Mouse (Mus musculus) CH12.LX (cell line): ENCODE measurements at regions not wholly inside any gene's neighbourhood (a gene's known extent, or its start where the extent isn't known, plus 50 kb on each side); places are given as distances from the start of the nearest gene placed in this dataset.

ENCODE experiments used
- DNase-seq: peaks from one replicate; pipeline ENCODE4 v3.0.0-alpha.2; 2013; ENCODE audit errors: extremely low read depth
- H3K27ac ChIP-seq: 2 replicates; pipeline ENCODE4 v1.5.1; 2012; ENCODE audit warnings: low read depth, mild to moderate bottlenecking, control low read depth, moderate library complexity; ENCODE audit not compliant: insufficient read depth
- H3K27me3 ChIP-seq: replicated peaks from 2 replicates; pipeline ENCODE3; 2012; ENCODE audit warnings: inconsistent platforms
- H3K36me3 ChIP-seq, 2 experiments: replicated peaks in 1 of 2; 2 replicates each; pipeline versions ENCODE3 to v1.6.1; 2012; ENCODE audit warnings: inconsistent platforms in 1 of 2, low read length in 1 of 2, mild to moderate bottlenecking in 1 of 2, mixed read lengths in 1 of 2, moderate library complexity in 1 of 2; ENCODE audit not compliant: control insufficient read depth in 1 of 2, insufficient read depth in 1 of 2
- H3K4me1 ChIP-seq, 2 experiments: 2 replicates each; pipeline ENCODE4 v1.6.1; 2012; ENCODE audit warnings: inconsistent platforms in 1 of 2, moderate library complexity in 1 of 2; ENCODE audit not compliant: insufficient read depth in 2 of 2, control insufficient read depth in 1 of 2
- H3K4me2 ChIP-seq: 2 replicates; pipeline ENCODE4 v1.6.1; 2012; ENCODE audit warnings: low read depth, mild to moderate bottlenecking, control low read depth; ENCODE audit not compliant: poor library complexity, insufficient read depth, severe bottlenecking
- H3K4me3 ChIP-seq, 3 experiments: fragments of 150-350 bp in 1 of 3; sonication (generic) in 1 of 3; replicated peaks in 1 of 3; 2 replicates each; pipeline versions ENCODE3 to v1.5.1; 2011 to 2012; ENCODE audit warnings: low read depth in 2 of 3, low read length in 2 of 3, mild to moderate bottlenecking in 2 of 3, moderate library complexity in 2 of 3, control low read depth in 1 of 3, improper control_type of control experiment in 1 of 3, inconsistent platforms in 1 of 3, mixed read lengths in 1 of 3; ENCODE audit not compliant: poor library complexity in 1 of 3
- H3K79me2 ChIP-seq: replicated peaks from 2 replicates; pipeline ENCODE4 v1.6.1; 2012; ENCODE audit warnings: mild to moderate bottlenecking, moderate library complexity; ENCODE audit not compliant: control insufficient read depth, poor library complexity, insufficient read depth, severe bottlenecking; ENCODE audit errors: extremely low read depth
- H3K9ac ChIP-seq: 2 replicates; pipeline ENCODE4 v1.6.1; 2012; ENCODE audit warnings: low read depth, mild to moderate bottlenecking, control low read depth, moderate library complexity; ENCODE audit not compliant: insufficient read depth
- H3K9me3 ChIP-seq: replicated peaks from 2 replicates; pipeline ENCODE3; 2012; ENCODE audit warnings: low read length, inconsistent platforms, mixed read lengths
- BHLHE40 ChIP-seq: IDR thresholded peaks from 2 replicates; pipeline ENCODE4 v1.6.1; 2011; ENCODE audit warnings: mild to moderate bottlenecking, low read depth, low read length, improper control_type of control experiment
- CHD1 ChIP-seq: IDR thresholded peaks from 2 replicates; pipeline ENCODE4 v1.6.1; 2012; ENCODE audit warnings: low read depth, low read length, improper control_type of control experiment, inconsistent platforms
- CHD2 ChIP-seq: IDR thresholded peaks from 2 replicates; pipeline ENCODE4 v1.6.1; 2011; ENCODE audit warnings: low read length, improper control_type of control experiment
- EP300 ChIP-seq: IDR thresholded peaks from 2 replicates; pipeline ENCODE4 v1.6.1; 2011; ENCODE audit warnings: low read length, improper control_type of control experiment
- ETS1 ChIP-seq: conservative IDR thresholded peaks from 2 replicates; pipeline ENCODE4 v1.6.1; 2012; ENCODE audit warnings: low read depth, mild to moderate bottlenecking, inconsistent platforms, low read length, improper control_type of control experiment, moderate library complexity
- IRF4 ChIP-seq: IDR thresholded peaks from 2 replicates; pipeline ENCODE4 v1.6.1; 2014; ENCODE audit warnings: low read depth, mild to moderate bottlenecking, inconsistent platforms, low read length, improper control_type of control experiment
- JUN ChIP-seq: IDR thresholded peaks from 2 replicates; pipeline ENCODE4 v1.6.1; 2011; ENCODE audit warnings: low read depth, mild to moderate bottlenecking, low read length, improper control_type of control experiment, moderate library complexity; ENCODE audit not compliant: insufficient read depth
- JUND ChIP-seq: conservative IDR thresholded peaks from 2 replicates; pipeline ENCODE4 v1.6.1; 2011; ENCODE audit warnings: low read depth, low read length, improper control_type of control experiment
- MEF2A ChIP-seq: IDR thresholded peaks from 2 replicates; pipeline ENCODE4 v1.6.1; 2014; ENCODE audit warnings: low read depth, mild to moderate bottlenecking, inconsistent platforms, low read length, improper control_type of control experiment, borderline replicate concordance
- POLR2A ChIP-seq: IDR thresholded peaks from 2 replicates; pipeline ENCODE4 v1.6.1; 2011; ENCODE audit warnings: low read depth, mild to moderate bottlenecking, improper control_type of control experiment, low read length
- TBP ChIP-seq: conservative IDR thresholded peaks from 2 replicates; pipeline ENCODE4 v1.6.1; 2011; ENCODE audit warnings: low read depth, low read length, improper control_type of control experiment
- TCF12 ChIP-seq: IDR thresholded peaks from 2 replicates; pipeline ENCODE4 v1.6.1; 2014; ENCODE audit warnings: low read depth, mild to moderate bottlenecking, inconsistent platforms, low read length, improper control_type of control experiment
- ZKSCAN1 ChIP-seq: IDR thresholded peaks from 2 replicates; pipeline ENCODE4 v1.6.1; 2012; ENCODE audit warnings: low read depth, inconsistent platforms, low read length, improper control_type of control experiment, borderline replicate concordance
- dilution Hi-C: fragments of 300-500 bp; cut with MboI; formaldehyde crosslinking; loops from 2 replicates; pipeline ENCODE4 v1.14.3; 2020; ENCODE audit warnings: low sequenced_read_pairs; ENCODE audit not compliant: extremely low pct_unique_long_range_greater_than_20kb, extremely low pct_ligation_motif_present
- in situ Hi-C: fragments of 300-500 bp; cut with MboI; formaldehyde crosslinking; loops from 3 replicates; pipeline ENCODE4 v1.14.3; 2019; ENCODE audit warnings: low sequenced_read_pairs, low pct_ligation_motif_present, low pct_unique_long_range_greater_than_20kb, mixed read lengths

- TF ChIP-seq ETS1 (peak; percentile 49; the same call in 1 of the 2 replicates), IRF4 (peak; percentile 75), JUN (peak; percentile 76), MEF2A (peak; percentile 23; the same call in 1 of the 2 replicates), CHD1 (no peak), JUND (peak; percentile 78), CHD2 (no peak), POLR2A (no peak), EP300 (peak; percentile 36; the same call in 1 of the 2 replicates), BHLHE40 (no peak; the same call in 1 of the 2 replicates), TCF12 (peak; percentile 47; the same call in 1 of the 2 replicates)
- H3K4me1 ChIP-seq = peaks cover 29 to 47% of the 10 kb centered on the region in 2 experiments
- H3K27me3 ChIP-seq = no peaks in the 10 kb centered on the region
- DNase-seq = no peak
- in situ Hi-C loops (no loop called here), dilution Hi-C loops (no loop called here)
- peak overlapping the region; percentile 83; the same call in 1 of the 2 replicates for H3K27ac ChIP-seq
- no peaks in the 10 kb centered on the region for H3K9me3 ChIP-seq
- no peaks in the 10 kb centered on the region for H3K36me3 ChIP-seq
- H3K4me2 ChIP-seq = peak overlapping the region; percentile 19; the same call in 1 of the 2 replicates
- H3K79me2 ChIP-seq = no peaks in the 10 kb centered on the region
- no peak overlapping the region for H3K9ac ChIP-seq
- H3K4me3 ChIP-seq = no peak overlapping the region
Observed at GRCm38 (mm10) chr8:34743137-34743536, 631.6 kb upstream of the Gm10131 start.

- Histone ChIP-seq H3K36me3 (no peaks in the 10 kb centered on the region), H3K4me2 (no peak overlapping the region)
- in situ Hi-C loops = no loop called here
Observed at GRCm38 (mm10) chr8:34740836-34741235, 629.3 kb upstream of the Gm10131 start.

More at GRCm38 (mm10) chr8:34740836-34741235, 629.3 kb upstream of the Gm10131 start:
- Histone ChIP-seq H3K27ac (no peak overlapping the region), H3K4me1 (peaks cover 26 to 44% of the 10 kb centered on the region in 2 experiments), H3K9me3 (peaks cover 8% of the 10 kb centered on the region), H3K27me3 (no peaks in the 10 kb centered on the region), H3K4me3 (no peak overlapping the region), H3K79me2 (no peaks in the 10 kb centered on the region), H3K9ac (no peak overlapping the region)
- dilution Hi-C loops = no loop called here
- no peak for DNase-seq
- no peak for TF ChIP-seq TBP
- no peak for TF ChIP-seq ZKSCAN1
